Mouse (Mus musculus): ENCODE results near the gene Olfr1192-ps1. TPM values are rescaled to one million over a fixed set of nuclear protein-coding genes. Genes with fewer than 3 reads are reported as not detected.
"Not testable (repeated sequence)": the region's sequence is repeated elsewhere in the genome, so short reads cannot be mapped to it uniquely, and the experiment has no call there.

Olfr1192-ps1 gene
- not detected in 2 replicates for polyA plus RNA-seq (2015; fragmentation: Nextera tagmentation; extraction: Ambion mirVana)

DNA sequence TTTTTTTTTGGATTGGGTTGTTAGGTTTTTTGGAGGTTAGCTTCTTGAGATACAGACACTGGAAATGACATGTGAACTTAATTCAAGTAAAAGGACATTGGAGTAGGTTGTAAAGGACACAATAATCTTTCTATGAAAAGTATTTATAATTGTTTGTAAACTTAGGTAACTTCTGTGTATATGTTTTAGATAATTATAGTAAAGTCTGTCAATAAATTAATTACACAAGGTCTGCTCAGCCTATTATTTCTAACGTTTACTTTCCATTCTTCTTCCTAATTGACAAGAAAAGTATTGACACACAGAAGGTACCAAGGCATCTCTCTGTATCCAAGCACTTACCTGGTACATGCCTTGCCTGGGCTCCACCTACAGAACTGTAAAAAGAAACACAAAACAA is at the start of gene Olfr1192-ps1:
Olfr1192-ps1 (plus strand) TSS at position 301 of the 400 bp plus-strand sequence.
- ATAC-seq (replicated peaks): no peak

DNA sequence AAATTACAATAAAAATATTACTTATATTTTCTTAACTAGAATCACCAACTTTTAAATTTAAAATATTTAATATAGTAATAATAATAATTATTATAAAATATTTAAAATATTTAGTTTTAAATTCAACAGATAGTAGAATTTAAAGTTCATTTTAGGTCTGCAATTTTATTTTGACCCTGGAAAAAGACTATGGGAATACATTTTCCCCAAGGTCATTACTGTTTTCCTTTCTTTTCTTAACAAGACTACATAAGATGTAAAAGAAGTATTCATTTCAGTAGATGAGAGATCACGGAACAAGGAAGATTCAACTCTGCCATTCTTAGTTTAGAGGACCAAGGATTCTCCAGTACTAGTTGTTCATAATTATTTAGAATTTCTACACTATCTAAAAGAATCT is 8.1 kb upstream of the Olfr1192-ps1 start, which contains the start of gene Olfr1191-ps1:
Olfr1191-ps1 (plus strand) TSS at position 301 of the 400 bp plus-strand sequence.
- H3K36me3 ChIP-seq (replicated peaks); H3K4me3 ChIP-seq; H3K27me3 ChIP-seq (replicated peaks); H3K9me3 ChIP-seq; H3K4me1 ChIP-seq; ATAC-seq (replicated peaks); H3K4me2 ChIP-seq; H3K27ac ChIP-seq; H3K9ac ChIP-seq: not testable (repeated sequence)
- 100% methylated on average over 1 of the region's 1 CpGs for WGBS

More for the DNA sequence above, at the start of gene Olfr1192-ps1:
- no peaks in the 10 kb centered on the region for H3K36me3 ChIP-seq (replicated peaks)
- no peak within 1 kb of the TSS for H3K27ac ChIP-seq
- H3K27me3 ChIP-seq (replicated peaks): no peaks in the 10 kb centered on the region
- H3K4me1 ChIP-seq: no peaks in the 10 kb centered on the region
- H3K9me3 ChIP-seq: no peaks in the 10 kb centered on the region
- WGBS: 47% methylated on average over 1 of the region's 1 CpGs
- H3K4me3 ChIP-seq: no peak within 1 kb of the TSS
- no peak within 1 kb of the TSS for H3K4me2 ChIP-seq
- no peak within 1 kb of the TSS for H3K9ac ChIP-seq

DNA sequence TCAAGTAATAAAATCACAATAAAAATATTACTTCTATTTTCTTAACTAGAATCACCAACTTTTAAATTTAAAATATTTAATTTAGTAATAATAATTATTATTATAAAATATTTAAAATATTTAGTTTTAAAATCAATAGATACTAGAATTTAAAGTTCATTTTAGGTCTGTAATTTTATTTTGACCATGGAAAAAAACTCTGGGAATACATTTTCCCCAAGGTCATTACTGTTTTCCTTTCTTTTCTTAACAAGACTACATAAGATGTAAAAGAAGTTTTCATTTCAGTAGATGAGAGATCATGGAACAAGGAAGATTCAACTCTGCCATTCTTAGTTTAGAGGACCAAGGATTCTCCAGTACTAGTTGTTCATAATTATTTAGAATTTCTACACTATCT is 27.0 kb downstream of the Olfr1192-ps1 start, which contains the start of gene Olfr1193:
Olfr1193 (plus strand) TSS at position 301 of the 400 bp plus-strand sequence.
- ATAC-seq (replicated peaks); H3K27me3 ChIP-seq (replicated peaks); H3K9ac ChIP-seq; H3K27ac ChIP-seq; H3K9me3 ChIP-seq; H3K4me1 ChIP-seq; H3K36me3 ChIP-seq (replicated peaks); H3K4me2 ChIP-seq; H3K4me3 ChIP-seq: not testable (repeated sequence)

DNA sequence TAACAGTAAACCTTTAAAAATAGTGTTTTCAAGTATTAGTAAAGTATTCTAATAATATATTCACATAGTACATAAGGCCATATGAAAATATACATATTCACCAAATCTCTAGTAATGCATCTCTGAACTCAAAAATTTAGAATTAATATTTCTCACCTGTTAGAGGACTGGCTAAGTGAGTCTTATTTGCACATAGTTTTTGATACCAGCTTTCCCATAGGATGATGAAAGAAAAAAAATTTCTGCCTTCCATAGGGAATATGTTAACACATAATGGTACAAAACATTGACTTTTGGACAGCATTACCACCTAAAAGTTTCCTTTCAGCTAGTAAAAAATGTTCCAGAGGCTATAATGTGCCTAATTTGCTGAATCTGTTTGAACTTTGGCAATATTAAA is 40.8 kb downstream of the Olfr1192-ps1 start, which contains the start of gene Olfr1195:
Olfr1195 (minus strand) TSS at position 101 of the 400 bp plus-strand sequence.
- Histone ChIP-seq H3K36me3 (replicated peaks) (no peaks in the 10 kb centered on the region), H3K27me3 (replicated peaks) (no peaks in the 10 kb centered on the region), H3K9ac (no peak within 1 kb of the TSS), H3K27ac (no peak within 1 kb of the TSS), H3K4me3 (no peak within 1 kb of the TSS), H3K4me2 (no peak within 1 kb of the TSS), H3K4me1 (no peaks in the 10 kb centered on the region), H3K9me3 (no peaks in the 10 kb centered on the region)
- ATAC-seq (replicated peaks): no peak

DNA sequence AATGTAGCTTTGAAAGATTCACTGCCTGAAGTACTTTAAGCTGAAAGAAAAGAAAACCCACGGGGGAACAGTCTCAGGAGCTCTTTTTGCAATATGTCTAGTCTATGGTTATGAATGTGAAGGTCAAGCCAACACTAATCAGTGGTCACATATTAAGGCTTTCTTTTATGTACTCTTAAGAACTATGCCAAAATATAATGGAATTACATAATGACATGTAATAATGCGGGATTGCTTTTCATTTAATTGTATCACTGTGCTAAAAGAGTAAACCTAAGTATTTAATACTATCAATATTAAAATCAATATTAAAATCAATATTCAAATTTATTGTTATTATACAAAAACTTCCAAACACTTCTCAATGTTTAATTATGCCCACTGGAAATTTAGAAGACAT is 56.2 kb downstream of the Olfr1192-ps1 start, which contains the start of gene Olfr1196:
Olfr1196 (minus strand) TSS at position 101 of the 400 bp plus-strand sequence.
- Histone ChIP-seq H3K9ac (no peak within 1 kb of the TSS), H3K36me3 (replicated peaks) (no peaks in the 10 kb centered on the region), H3K9me3 (no peaks in the 10 kb centered on the region), H3K4me1 (no peaks in the 10 kb centered on the region), H3K4me2 (no peak within 1 kb of the TSS), H3K4me3 (no peak within 1 kb of the TSS), H3K27ac (no peak within 1 kb of the TSS), H3K27me3 (replicated peaks) (no peaks in the 10 kb centered on the region)
- ATAC-seq (replicated peaks): no peak
- WGBS: 80% methylated on average over 2 of the region's 2 CpGs

Other genes starting within 250 kb of the Olfr1192-ps1 start
- not detected in 2 replicates for gene Olfr1179, start 242.1 kb upstream of the Olfr1192-ps1 start, polyA plus RNA-seq (2015; fragmentation: Nextera tagmentation; extraction: Ambion mirVana)
- not detected in 2 replicates for gene Olfr1180, start 229.4 kb upstream of the Olfr1192-ps1 start, polyA plus RNA-seq (2015; fragmentation: Nextera tagmentation; extraction: Ambion mirVana)
- not detected in 2 replicates for gene Olfr1181, start 222.3 kb upstream of the Olfr1192-ps1 start, polyA plus RNA-seq (2015; fragmentation: Nextera tagmentation; extraction: Ambion mirVana)
- gene Gm13757, start 199.4 kb upstream of the Olfr1192-ps1 start, polyA plus RNA-seq (2015; fragmentation: Nextera tagmentation; extraction: Ambion mirVana): not detected in 2 replicates
- gene Olfr1183, start 193.6 kb upstream of the Olfr1192-ps1 start, polyA plus RNA-seq (2015; fragmentation: Nextera tagmentation; extraction: Ambion mirVana): not detected in 2 replicates
- gene Olfr1184, start 164.9 kb upstream of the Olfr1192-ps1 start, polyA plus RNA-seq (2015; fragmentation: Nextera tagmentation; extraction: Ambion mirVana): not detected in 2 replicates
- not detected in 2 replicates for gene Olfr1185-ps1, start 155.2 kb upstream of the Olfr1192-ps1 start, polyA plus RNA-seq (2015; fragmentation: Nextera tagmentation; extraction: Ambion mirVana)
- not detected in 2 replicates for gene Olfr1186, start 130.0 kb upstream of the Olfr1192-ps1 start, polyA plus RNA-seq (2015; fragmentation: Nextera tagmentation; extraction: Ambion mirVana)
- not detected in 2 replicates for gene Olfr1188, start 91.6 kb upstream of the Olfr1192-ps1 start, polyA plus RNA-seq (2015; fragmentation: Nextera tagmentation; extraction: Ambion mirVana)
- gene Olfr1189, start 62.1 kb upstream of the Olfr1192-ps1 start, polyA plus RNA-seq (2015; fragmentation: Nextera tagmentation; extraction: Ambion mirVana): not detected in 2 replicates
- not detected in 2 replicates for gene Olfr1191-ps1, start 8.0 kb upstream of the Olfr1192-ps1 start, polyA plus RNA-seq (2015; fragmentation: Nextera tagmentation; extraction: Ambion mirVana)
- not detected in 2 replicates for gene Olfr1193, start 27.1 kb downstream of the Olfr1192-ps1 start, polyA plus RNA-seq (2015; fragmentation: Nextera tagmentation; extraction: Ambion mirVana)
- gene Olfr1195, start 40.7 kb downstream of the Olfr1192-ps1 start, polyA plus RNA-seq (2015; fragmentation: Nextera tagmentation; extraction: Ambion mirVana): not detected in 2 replicates
- gene Olfr1196, start 56.1 kb downstream of the Olfr1192-ps1 start, polyA plus RNA-seq (2015; fragmentation: Nextera tagmentation; extraction: Ambion mirVana): not detected in 2 replicates
- not detected in 2 replicates for gene Olfr1197, start 83.9 kb downstream of the Olfr1192-ps1 start, polyA plus RNA-seq (2015; fragmentation: Nextera tagmentation; extraction: Ambion mirVana)
- gene Olfr1198, start 102.9 kb downstream of the Olfr1192-ps1 start, polyA plus RNA-seq (2015; fragmentation: Nextera tagmentation; extraction: Ambion mirVana): not detected in 2 replicates
- gene Olfr1199, start 112.0 kb downstream of the Olfr1192-ps1 start, polyA plus RNA-seq (2015; fragmentation: Nextera tagmentation; extraction: Ambion mirVana): not detected in 2 replicates
- gene Olfr1200, start 122.0 kb downstream of the Olfr1192-ps1 start, polyA plus RNA-seq (2015; fragmentation: Nextera tagmentation; extraction: Ambion mirVana): not detected in 2 replicates
- gene Olfr1201, start 144.5 kb downstream of the Olfr1192-ps1 start, polyA plus RNA-seq (2015; fragmentation: Nextera tagmentation; extraction: Ambion mirVana): not detected in 2 replicates
- gene Olfr1202, start 166.0 kb downstream of the Olfr1192-ps1 start, polyA plus RNA-seq (2015; fragmentation: Nextera tagmentation; extraction: Ambion mirVana): not detected in 2 replicates
- not detected in 2 replicates for gene Olfr1205, start 181.2 kb downstream of the Olfr1192-ps1 start, polyA plus RNA-seq (2015; fragmentation: Nextera tagmentation; extraction: Ambion mirVana)
- not detected in 2 replicates for gene Olfr1204, start 200.8 kb downstream of the Olfr1192-ps1 start, polyA plus RNA-seq (2015; fragmentation: Nextera tagmentation; extraction: Ambion mirVana)
- not detected in 2 replicates for gene Olfr1206, start 214.7 kb downstream of the Olfr1192-ps1 start, polyA plus RNA-seq (2015; fragmentation: Nextera tagmentation; extraction: Ambion mirVana)

Data from midbrain, embryonic 15.5 days (tissue).